Mouse (Mus musculus): Measurements from ENCODE around the gene Rapgefl1.

Rapgefl1 gene

DNA sequence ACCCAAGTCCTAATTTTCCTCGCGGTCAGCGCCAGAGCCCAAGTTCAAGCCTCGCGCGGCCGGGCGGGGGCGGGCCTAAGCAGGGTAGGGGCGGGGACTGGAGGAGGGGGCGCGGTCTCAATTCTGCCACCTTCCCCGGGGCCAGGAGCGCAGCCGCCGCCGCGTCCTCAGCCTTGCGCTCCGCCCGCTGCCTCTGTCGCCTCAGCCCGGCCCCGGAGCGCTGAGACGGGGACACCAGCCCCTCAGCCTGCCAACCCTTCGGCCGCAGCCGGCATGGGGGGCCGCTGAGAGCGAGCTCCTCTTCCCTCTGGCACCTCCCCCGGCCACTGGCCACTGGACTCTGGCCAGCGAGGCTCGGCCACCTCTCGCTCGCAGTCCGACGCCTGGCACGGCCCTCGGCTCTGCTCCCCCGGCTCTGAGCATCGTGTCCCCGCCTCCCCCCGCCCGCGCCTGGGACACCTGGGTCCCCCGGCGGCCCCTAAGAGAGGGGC, at the start of gene Rapgefl1:
Gene Rapgefl1, plus strand, starts transcription at position 135 of the 491 bp plus-strand sequence.
- DNase-seq (ENCODE audit: low spot score), result peak; percentile 80

DNA sequence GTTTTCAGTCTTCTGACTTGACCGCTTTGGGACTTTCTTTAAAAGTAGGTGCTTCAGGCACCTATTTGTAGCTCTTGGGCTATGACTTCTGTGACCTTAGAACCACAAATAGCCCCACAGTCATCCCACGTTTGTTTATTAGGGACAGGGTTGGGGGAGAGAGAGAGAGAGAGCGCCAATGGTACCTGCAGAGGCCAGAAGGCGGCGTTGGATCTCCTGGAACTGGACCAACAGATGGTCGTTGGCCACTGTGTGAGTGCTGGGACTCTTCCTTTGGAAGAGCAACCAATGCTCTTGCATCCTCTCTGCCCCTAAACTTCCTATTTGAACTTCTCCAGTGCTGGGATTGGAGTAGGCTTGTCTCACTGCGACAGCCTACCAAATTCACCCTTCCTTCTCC, 49.4 kb upstream of the Rapgefl1 start:
- DNase-seq (ENCODE audit: low spot score), result no peak

- DNase-seq (ENCODE audit: low spot score), result no peak
Measured at GRCm38 (mm10) chr11:98787691-98788090, 48.9 kb upstream of the Rapgefl1 start.

- DNase-seq (ENCODE audit: low spot score), result no peak
Measured at GRCm38 (mm10) chr11:98788139-98788538, 48.4 kb upstream of the Rapgefl1 start.

DNA sequence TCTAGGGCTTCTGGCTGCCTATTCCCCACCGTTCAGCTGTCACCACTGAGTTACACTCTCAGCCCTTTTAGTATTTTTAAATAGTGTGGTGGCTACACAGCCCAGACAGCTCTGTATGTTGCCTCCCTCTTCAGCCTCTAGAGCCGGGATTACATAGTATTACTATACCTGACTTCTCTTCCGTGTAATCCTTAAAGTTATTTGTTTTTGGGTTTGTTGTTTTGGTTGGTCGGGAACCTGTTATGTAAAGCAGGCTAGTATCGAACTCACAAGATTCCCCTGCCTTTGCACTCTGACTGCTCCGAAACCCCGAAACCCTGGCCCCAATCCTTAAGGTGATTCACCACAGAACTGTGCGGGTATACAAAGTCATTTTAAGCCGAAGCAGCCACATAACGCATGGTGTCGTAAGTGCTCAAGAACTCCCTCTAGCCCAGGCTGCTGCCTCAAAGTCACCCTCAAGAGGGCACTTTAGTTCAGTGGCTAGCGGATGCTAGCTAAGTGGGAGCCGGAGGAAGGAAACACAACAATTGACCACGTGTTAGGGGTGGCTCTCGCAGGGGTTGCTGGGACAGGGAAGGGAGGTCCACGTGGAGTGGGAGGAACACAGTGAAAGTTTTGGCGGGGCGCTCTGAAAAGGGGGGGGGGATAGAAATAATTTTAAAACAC, 47.9 kb upstream of the Rapgefl1 start:
- peak; percentile 66 for DNase-seq (ENCODE audit: low spot score)

- DNase-seq (ENCODE audit: low spot score), result no peak
Measured at GRCm38 (mm10) chr11:98789219-98789807, 47.3 kb upstream of the Rapgefl1 start.

- no peak for DNase-seq (ENCODE audit: low spot score)
Measured at GRCm38 (mm10) chr11:98789824-98790223, 46.8 kb upstream of the Rapgefl1 start.

- no peak for DNase-seq (ENCODE audit: low spot score)
Measured at GRCm38 (mm10) chr11:98790631-98791205, 45.9 kb upstream of the Rapgefl1 start.

GRCm38 (mm10) chr11:98791448-98791847, 45.1 kb upstream of the Rapgefl1 start:
- DNase-seq (ENCODE audit: low spot score), result no peak

DNA sequence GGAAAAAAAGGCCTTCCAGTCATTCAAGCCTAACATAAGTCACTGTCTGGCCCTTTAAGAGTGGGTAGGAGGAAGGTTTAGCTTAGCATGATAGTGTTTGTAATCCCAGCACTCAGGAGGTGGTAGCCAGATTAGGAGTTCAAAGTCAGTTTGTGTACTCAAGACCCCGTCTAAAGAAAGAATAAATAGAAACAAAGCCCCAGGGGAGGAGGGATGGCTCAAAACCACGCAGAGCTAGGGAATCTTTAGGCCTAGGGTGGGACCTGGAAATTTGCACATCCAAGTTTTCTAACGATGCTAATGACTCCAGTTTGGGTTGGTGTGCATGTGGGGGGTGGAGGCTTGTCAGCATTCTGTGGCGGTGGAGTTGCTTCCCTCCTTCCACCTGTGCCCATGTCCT, 44.5 kb upstream of the Rapgefl1 start:
- DNase-seq (ENCODE audit: low spot score), result no peak

DNA sequence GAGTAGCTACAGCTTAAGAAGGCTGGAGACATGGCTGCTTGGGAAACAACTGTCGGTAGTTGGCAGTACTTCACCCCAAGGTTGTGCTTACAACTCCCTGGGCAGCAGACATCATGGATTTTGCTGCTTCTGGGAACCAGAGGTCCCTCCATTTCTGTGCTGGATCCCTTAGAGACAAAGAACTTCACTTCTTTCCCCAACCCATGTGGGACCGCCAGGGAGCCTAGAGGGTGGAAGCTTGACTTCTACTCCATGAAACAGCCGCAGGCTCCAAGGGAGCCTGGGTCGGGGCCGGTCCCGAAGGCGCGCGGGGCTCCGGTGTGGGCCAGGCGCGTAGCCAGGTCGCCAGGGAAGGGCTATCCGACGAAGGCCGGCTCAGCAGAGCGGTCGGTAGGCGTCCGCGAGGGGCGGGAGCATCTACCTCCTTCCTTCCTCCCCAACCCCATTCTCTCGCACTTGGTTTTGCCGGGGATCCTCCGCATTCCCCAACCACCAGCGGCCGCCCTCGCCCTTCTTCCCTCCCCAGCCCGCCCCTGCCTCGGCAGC, 42.0 kb upstream of the Rapgefl1 start:
- DNase-seq (ENCODE audit: low spot score), result peak; percentile 70

GRCm38 (mm10) chr11:98795015-98795713, 41.4 kb upstream of the Rapgefl1 start, which contains the start of gene Msl1:
Gene Msl1, plus strand, starts transcription at chr11:98795516.
- peak; percentile 84 for DNase-seq (ENCODE audit: low spot score)

DNA sequence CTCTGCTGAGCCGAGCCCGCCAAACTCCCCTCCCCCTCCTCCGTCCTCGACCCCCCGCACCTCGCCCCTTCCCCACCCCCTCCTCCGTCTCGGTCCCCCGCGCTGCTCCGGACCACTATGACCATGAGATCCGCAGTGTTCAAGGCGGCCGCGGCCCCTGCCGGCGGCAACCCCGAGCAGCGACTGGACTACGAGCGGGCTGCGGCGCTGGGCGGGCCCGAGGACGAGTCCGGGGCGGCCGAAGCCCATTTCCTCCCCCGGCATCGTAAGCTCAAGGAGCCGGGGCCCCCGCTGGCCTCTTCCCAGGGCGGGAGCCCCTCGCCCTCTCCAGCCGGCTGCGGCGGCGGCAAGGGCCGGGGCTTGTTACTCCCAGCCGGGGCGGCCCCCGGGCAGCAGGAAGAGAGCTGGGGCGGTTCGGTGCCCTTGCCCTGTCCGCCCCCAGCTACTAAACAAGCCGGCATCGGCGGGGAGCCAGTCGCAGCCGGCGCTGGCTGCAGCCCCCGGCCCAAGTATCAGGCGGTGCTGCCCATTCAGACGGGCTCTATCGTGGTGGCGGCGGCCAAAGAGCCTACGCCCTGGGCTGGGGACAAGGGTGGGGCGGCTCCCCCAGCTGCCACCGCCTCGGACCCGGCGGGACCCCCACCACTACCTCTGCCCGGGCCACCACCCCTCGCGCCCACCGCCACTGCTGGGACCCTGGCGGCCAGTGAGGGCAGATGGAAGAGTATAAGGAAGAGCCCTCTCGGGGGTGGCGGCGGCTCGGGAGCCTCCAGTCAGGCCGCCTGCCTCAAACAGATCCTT, 40.7 kb upstream of the Rapgefl1 start:
- DNase-seq (ENCODE audit: low spot score), result peak; percentile 41

- DNase-seq (ENCODE audit: low spot score), result peak; percentile 63
Measured at GRCm38 (mm10) chr11:98796515-98797216, 39.9 kb upstream of the Rapgefl1 start.

DNA sequence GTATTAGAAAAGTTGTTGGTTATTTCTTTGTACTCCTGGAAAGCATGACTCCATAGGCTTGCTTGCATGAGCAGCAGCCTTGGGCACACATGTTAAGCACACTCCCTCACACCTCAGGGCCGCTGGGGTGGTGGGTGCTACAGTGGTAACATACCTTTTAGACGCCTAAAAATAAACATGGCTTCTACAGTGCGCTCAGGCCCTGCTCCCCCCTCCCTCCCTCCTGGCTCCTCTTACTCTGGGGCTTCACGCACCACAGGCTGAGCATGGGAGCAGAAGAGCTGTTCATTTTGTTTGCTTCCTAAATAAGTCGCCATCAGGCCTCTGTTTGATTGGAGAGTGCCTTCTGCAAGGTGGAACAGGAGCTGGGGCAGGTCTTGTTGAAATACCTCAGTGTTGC, 39.3 kb upstream of the Rapgefl1 start:
- no peak for DNase-seq (ENCODE audit: low spot score)

DNA sequence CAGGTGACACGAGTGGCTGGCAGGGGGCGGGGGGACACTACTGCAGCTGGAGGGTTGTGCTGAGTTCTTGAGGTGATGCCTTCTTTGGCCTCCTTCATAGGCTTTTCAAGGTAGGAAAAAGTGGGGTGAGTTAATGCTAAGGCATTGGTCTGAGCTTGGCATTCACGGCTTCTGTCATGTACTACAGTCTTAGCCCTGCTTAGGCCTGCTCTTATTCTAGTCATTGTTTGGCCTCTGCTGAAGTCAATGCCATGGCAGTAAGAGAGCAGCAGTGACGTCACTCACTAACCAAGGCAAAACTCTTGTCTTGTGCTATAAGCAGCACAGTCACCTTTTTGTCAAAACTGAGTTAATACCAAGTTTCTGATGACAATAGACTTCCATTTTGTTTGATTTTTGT, 38.7 kb upstream of the Rapgefl1 start:
- no peak for DNase-seq (ENCODE audit: low spot score)

GRCm38 (mm10) chr11:98804605-98805004, 32.0 kb upstream of the Rapgefl1 start, which contains the start of gene Casc3:
Gene Casc3, plus strand, starts transcription at chr11:98804905.
- DNase-seq (ENCODE audit: low spot score), result no peak

GRCm38 (mm10) chr11:98808417-98808816, 28.2 kb upstream of the Rapgefl1 start:
- DNase-seq (ENCODE audit: low spot score), result no peak

DNA sequence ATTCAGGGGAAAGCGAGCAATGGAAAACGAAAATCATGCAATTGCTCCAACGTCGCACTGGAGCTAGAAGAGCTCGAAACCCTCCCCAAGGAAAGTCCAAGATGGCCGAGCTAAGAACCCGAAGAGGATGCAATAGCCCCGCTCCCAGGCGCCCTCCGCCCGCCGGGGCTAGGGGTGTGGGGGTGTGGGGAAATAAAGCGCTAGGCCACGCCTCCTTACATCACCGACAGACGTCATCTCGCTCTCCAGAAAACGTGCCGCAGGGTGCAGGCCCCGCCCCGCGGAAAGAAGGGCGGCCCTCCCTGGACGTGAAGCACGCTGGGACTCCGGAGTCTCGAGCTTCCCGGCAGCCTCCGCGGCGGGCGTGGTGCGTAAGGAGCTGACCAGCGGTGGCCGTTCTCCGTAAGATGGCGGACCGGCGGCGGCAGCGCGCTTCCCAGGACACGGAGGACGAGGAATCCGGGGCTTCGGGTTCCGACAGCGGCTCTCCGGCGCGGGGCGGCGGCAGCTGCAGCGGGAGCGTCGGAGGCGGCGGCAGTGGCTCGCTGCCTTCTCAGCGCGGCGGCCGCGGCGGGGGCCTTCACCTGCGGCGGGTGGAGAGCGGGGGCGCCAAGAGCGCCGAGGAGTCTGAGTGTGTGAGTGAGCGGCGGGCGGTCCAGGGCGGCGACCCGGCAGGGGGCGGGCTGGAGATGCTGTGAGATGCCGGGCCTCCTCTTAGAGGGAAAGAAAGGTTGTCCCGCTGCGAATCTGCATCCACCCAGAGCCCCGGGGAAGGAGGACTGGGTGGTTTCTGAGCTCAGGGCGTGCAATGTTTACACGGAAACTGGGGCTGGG, 26.9 kb upstream of the Rapgefl1 start:
- DNase-seq (ENCODE audit: low spot score), result peak; percentile 94

GRCm38 (mm10) chr11:98810686-98811085, 25.9 kb upstream of the Rapgefl1 start:
- no peak for DNase-seq (ENCODE audit: low spot score)

All from urinary bladder, postnatal 25 days (tissue).